Mouse (Mus musculus) liver, postnatal 0 days (tissue): ENCODE measurements at regions not wholly inside any gene's neighbourhood (a gene's known extent, or its start where the extent isn't known, plus 50 kb on each side); places are given as distances from the start of the nearest gene placed in this dataset.

ENCODE experiments used
- CTCF ChIP-seq: sonication (generic); IDR thresholded peaks from 2 replicates; pipeline ENCODE4 v1.5.1; 2016; ENCODE audit warnings: antibody characterized with exemption, low read depth
- EP300 ChIP-seq: IDR thresholded peaks from 2 replicates; pipeline ENCODE4 v1.6.1; 2016; ENCODE audit warnings: antibody characterized with exemption, low read depth, mild to moderate bottlenecking

DNA sequence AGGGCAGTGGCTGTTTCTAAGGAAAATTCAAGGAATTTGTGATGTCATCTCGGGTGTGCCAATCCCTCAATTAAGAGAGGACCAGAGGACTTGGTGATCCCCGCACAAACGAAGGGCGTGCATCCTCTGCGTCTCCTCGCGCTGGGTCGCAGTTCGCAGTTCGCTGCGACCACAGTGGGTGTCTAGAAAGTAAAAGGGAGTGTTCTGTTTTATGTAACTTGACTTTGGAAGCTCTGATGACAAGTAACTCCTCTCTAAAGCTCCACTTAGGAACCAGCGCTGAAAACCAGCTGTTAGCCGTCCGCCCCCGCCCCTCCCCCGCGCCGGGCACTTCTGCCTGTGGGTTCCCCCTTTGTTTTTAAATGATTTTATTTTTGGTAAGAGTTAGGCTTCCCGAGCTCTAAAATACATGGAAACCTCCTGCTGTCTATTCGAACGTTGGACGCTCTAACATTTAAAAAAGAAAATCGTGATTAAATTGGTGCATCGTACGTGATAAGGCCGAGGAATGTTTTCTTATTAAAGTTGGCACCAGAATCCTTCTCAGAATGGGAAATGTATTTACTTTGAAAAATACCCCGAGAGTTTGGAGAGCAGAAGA is 59.9 kb upstream of the Rap1b start:
- TF ChIP-seq CTCF (no peak), EP300 (no peak)
